Mouse (Mus musculus) hindbrain, embryonic 13.5 days (tissue): ENCODE results near the gene Amotl1. TPM values are rescaled to one million over a fixed set of nuclear protein-coding genes. Genes with fewer than 3 reads are reported as not detected.
"Not testable (repeated sequence)": the region's sequence is repeated elsewhere in the genome, so short reads cannot be mapped to it uniquely, and the experiment has no call there.

Source experiments
- ATAC-seq: fragments of 200-750 bp; cut with Nextera tagmentation; 2 replicates; pipeline ENCODE4 v1.8.0; 2017; ENCODE audit warnings: moderate TSS enrichment; ENCODE audit not compliant: low FRiP score
- H3K27ac ChIP-seq: fragments of 300-500 bp; sonication (generic); 2 replicates; pipeline ENCODE4 v1.5.1; 2015; ENCODE audit warnings: inconsistent platforms, mild to moderate bottlenecking, moderate library complexity
- H3K27me3 ChIP-seq: fragments of 300-500 bp; sonication (generic); 2 replicates; pipeline ENCODE4 v1.6.1; 2015; ENCODE audit warnings: mild to moderate bottlenecking, inconsistent platforms
- H3K36me3 ChIP-seq: fragments of 300-500 bp; sonication (generic); 2 replicates; pipeline ENCODE4 v1.6.1; 2015; ENCODE audit warnings: mild to moderate bottlenecking, inconsistent platforms
- H3K4me1 ChIP-seq: fragments of 300-500 bp; sonication (generic); replicated peaks from 2 replicates; pipeline ENCODE4 v1.6.1; 2015; ENCODE audit warnings: inconsistent platforms
- H3K4me2 ChIP-seq: fragments of 300-500 bp; sonication (generic); 2 replicates; pipeline ENCODE4 v1.6.1; 2015; ENCODE audit warnings: inconsistent platforms, mild to moderate bottlenecking, moderate library complexity
- H3K4me3 ChIP-seq: fragments of 300-500 bp; sonication (generic); 2 replicates; pipeline ENCODE4 v1.5.1; 2015; ENCODE audit warnings: mild to moderate bottlenecking, inconsistent platforms
- H3K9ac ChIP-seq: fragments of 300-500 bp; sonication (generic); 2 replicates; pipeline ENCODE4 v1.6.1; 2015; ENCODE audit warnings: mild to moderate bottlenecking, inconsistent platforms
- H3K9me3 ChIP-seq: fragments of 300-500 bp; sonication (generic); 2 replicates; pipeline ENCODE4 v1.6.1; 2016; ENCODE audit warnings: inconsistent platforms
- WGBS: fragments of 180-500 bp; shearing (Covaris S2); methylation state at CpG from one replicate; pipeline ENCODE4 v1.1.7; 2015; 5-methylcytosine and 5-hydroxymethylcytosine counted together
- polyA plus RNA-seq: library from polyadenylated mRNA; unstranded; fragments of >200 nt; fragmentation: Nextera tagmentation; extraction: Ambion mirVana; gene quantifications from 2 replicates; pipeline ENCODE4 v1.2.1, GENCODE M21; 2015

The Amotl1 gene
- polyA plus RNA-seq, 1 experiment from 2014 or later, result 8.8 TPM

GRCm38 (mm10) chr9:14596427-14596826 is 48.4 kb downstream of the Amotl1 start:
- no peaks in the 10 kb centered on the region for H3K9me3 ChIP-seq
- no peak overlapping the region for H3K4me3 ChIP-seq
- no peak overlapping the region for H3K9ac ChIP-seq
- no peak for ATAC-seq
- no peaks in the 10 kb centered on the region for H3K27me3 ChIP-seq
- H3K4me2 ChIP-seq, result no peak overlapping the region
- 89% methylated on average over 5 of the region's 5 CpGs for WGBS
- no peaks in the 10 kb centered on the region for H3K4me1 ChIP-seq
- no peak overlapping the region for H3K27ac ChIP-seq
- peaks cover 47% of the 10 kb centered on the region for H3K36me3 ChIP-seq

- H3K27ac ChIP-seq, result no peak overlapping the region
- WGBS, result 97% methylated on average over 3 of the region's 3 CpGs
- no peak for ATAC-seq
- H3K4me3 ChIP-seq, result no peak overlapping the region
- H3K4me2 ChIP-seq, result no peak overlapping the region
- no peaks in the 10 kb centered on the region for H3K27me3 ChIP-seq
- H3K36me3 ChIP-seq, result peaks cover 52% of the 10 kb centered on the region
- no peaks in the 10 kb centered on the region for H3K9me3 ChIP-seq
- H3K9ac ChIP-seq, result no peak overlapping the region
- no peaks in the 10 kb centered on the region for H3K4me1 ChIP-seq
Observed at GRCm38 (mm10) chr9:14595893-14596292, 49.0 kb downstream of the Amotl1 start.

- Histone ChIP-seq H3K27ac (no peak overlapping the region), H3K9ac (no peak overlapping the region), H3K4me2 (no peak overlapping the region), H3K9me3 (no peaks in the 10 kb centered on the region), H3K27me3 (no peaks in the 10 kb centered on the region), H3K36me3 (peaks cover 64% of the 10 kb centered on the region), H3K4me1 (no peaks in the 10 kb centered on the region; the same call in 1 of the 2 replicates), H3K4me3 (no peak overlapping the region)
- 99% methylated on average over 4 of the region's 4 CpGs for WGBS
- no peak for ATAC-seq
Observed at GRCm38 (mm10) chr9:14593880-14594279, 51.0 kb downstream of the Amotl1 start.

- no peak overlapping the region for H3K9ac ChIP-seq
- H3K4me3 ChIP-seq, result no peak overlapping the region
- H3K36me3 ChIP-seq, result peaks cover 56% of the 10 kb centered on the region
- no peak overlapping the region for H3K27ac ChIP-seq
- no peaks in the 10 kb centered on the region for H3K27me3 ChIP-seq
- ATAC-seq, result no peak
- no peaks in the 10 kb centered on the region for H3K9me3 ChIP-seq
- H3K4me1 ChIP-seq, result peaks cover under 1% of the 10 kb centered on the region; the same call in 1 of the 2 replicates
- 89% methylated on average over 7 of the region's 7 CpGs for WGBS
- no peak overlapping the region for H3K4me2 ChIP-seq
Observed at GRCm38 (mm10) chr9:14590666-14591065, 54.2 kb downstream of the Amotl1 start.

GRCm38 (mm10) chr9:14588690-14589089 is 56.2 kb downstream of the Amotl1 start:
- no peak overlapping the region for H3K4me2 ChIP-seq
- H3K27ac ChIP-seq, result no peak overlapping the region
- H3K36me3 ChIP-seq, result peaks cover 39% of the 10 kb centered on the region
- no peaks in the 10 kb centered on the region for H3K9me3 ChIP-seq
- H3K4me1 ChIP-seq, result peaks cover 4% of the 10 kb centered on the region; the same call in 1 of the 2 replicates
- WGBS, result 85% methylated on average over 4 of the region's 4 CpGs
- no peak overlapping the region for H3K9ac ChIP-seq
- H3K4me3 ChIP-seq, result no peak overlapping the region
- H3K27me3 ChIP-seq, result no peaks in the 10 kb centered on the region
- no peak for ATAC-seq

GRCm38 (mm10) chr9:14585702-14586101 is 59.2 kb downstream of the Amotl1 start:
- no peak for ATAC-seq
- WGBS, result 56% methylated on average over 1 of the region's 1 CpGs

GRCm38 (mm10) chr9:14578960-14579359 is 65.9 kb downstream of the Amotl1 start:
- peaks cover 25% of the 10 kb centered on the region for H3K36me3 ChIP-seq
- H3K9me3 ChIP-seq, result no peaks in the 10 kb centered on the region
- no peak overlapping the region for H3K9ac ChIP-seq
- no peak overlapping the region for H3K27ac ChIP-seq
- H3K4me3 ChIP-seq, result no peak overlapping the region
- no peak for ATAC-seq
- no peaks in the 10 kb centered on the region for H3K27me3 ChIP-seq
- peaks cover 6% of the 10 kb centered on the region; the same call in 1 of the 2 replicates for H3K4me1 ChIP-seq
- no peak overlapping the region for H3K4me2 ChIP-seq
- WGBS, result 95% methylated on average over 4 of the region's 4 CpGs

More at GRCm38 (mm10) chr9:14585702-14586101, 59.2 kb downstream of the Amotl1 start:
- H3K27me3 ChIP-seq, result no peaks in the 10 kb centered on the region
- H3K27ac ChIP-seq, result no peak overlapping the region
- no peaks in the 10 kb centered on the region for H3K9me3 ChIP-seq
- no peak overlapping the region for H3K9ac ChIP-seq
- H3K4me1 ChIP-seq, result peaks cover 4% of the 10 kb centered on the region; the same call in 1 of the 2 replicates
- no peak overlapping the region for H3K4me3 ChIP-seq
- H3K36me3 ChIP-seq, result peaks cover 18% of the 10 kb centered on the region
- H3K4me2 ChIP-seq, result no peak overlapping the region

GRCm38 (mm10) chr9:14576359-14576758 is 68.5 kb downstream of the Amotl1 start:
- H3K4me2 ChIP-seq, ATAC-seq, H3K9me3 ChIP-seq, H3K4me3 ChIP-seq, H3K27ac ChIP-seq, H3K4me1 ChIP-seq, H3K27me3 ChIP-seq, H3K9ac ChIP-seq: not testable (repeated sequence)
- H3K36me3 ChIP-seq, result peaks cover 35% of the 10 kb centered on the region
- WGBS, result 74% methylated on average over 2 of the region's 2 CpGs

- Histone ChIP-seq H3K4me3 (no peak overlapping the region), H3K27ac (peak overlapping the region; percentile 52), H3K4me1 (peaks cover 6% of the 10 kb centered on the region; the same call in 1 of the 2 replicates), H3K4me2 (no peak overlapping the region), H3K9me3 (no peaks in the 10 kb centered on the region), H3K27me3 (no peaks in the 10 kb centered on the region), H3K36me3 (peaks cover 39% of the 10 kb centered on the region), H3K9ac (no peak overlapping the region)
- WGBS, result 79% methylated on average over 12 of the region's 12 CpGs
- peak; percentile 72; the same call in 1 of the 2 replicates for ATAC-seq
Observed at GRCm38 (mm10) chr9:14574760-14575399, 70.0 kb downstream of the Amotl1 start.

GRCm38 (mm10) chr9:14569175-14569975 is 75.5 kb downstream of the Amotl1 start:
- Histone ChIP-seq H3K4me1 (no peaks in the 10 kb centered on the region), H3K9me3 (no peaks in the 10 kb centered on the region), H3K27ac (no peak overlapping the region), H3K36me3 (peaks cover 46% of the 10 kb centered on the region), H3K27me3 (no peaks in the 10 kb centered on the region), H3K9ac (no peak overlapping the region), H3K4me2 (no peak overlapping the region), H3K4me3 (no peak overlapping the region)
- WGBS, result 98% methylated on average over 4 of the region's 4 CpGs
- ATAC-seq, result no peak

- H3K27ac ChIP-seq, result no peak overlapping the region
- H3K9ac ChIP-seq, result no peak overlapping the region
- H3K36me3 ChIP-seq, result peaks cover 55% of the 10 kb centered on the region
- WGBS, result 88% methylated on average over 2 of the region's 2 CpGs
- H3K9me3 ChIP-seq, result no peaks in the 10 kb centered on the region
- H3K4me2 ChIP-seq, result no peak overlapping the region
- H3K4me1 ChIP-seq, result no peaks in the 10 kb centered on the region
- H3K27me3 ChIP-seq, result no peaks in the 10 kb centered on the region
- no peak overlapping the region for H3K4me3 ChIP-seq
- no peak for ATAC-seq
Observed at GRCm38 (mm10) chr9:14568487-14568886, 76.4 kb downstream of the Amotl1 start.

- Histone ChIP-seq H3K4me1 (no peaks in the 10 kb centered on the region), H3K9me3 (no peaks in the 10 kb centered on the region), H3K9ac (no peak overlapping the region), H3K36me3 (peaks cover 62% of the 10 kb centered on the region), H3K4me3 (no peak overlapping the region), H3K27ac (no peak overlapping the region), H3K4me2 (no peak overlapping the region), H3K27me3 (no peaks in the 10 kb centered on the region)
- ATAC-seq, result no peak
- 95% methylated on average over 3 of the region's 3 CpGs for WGBS
Observed at GRCm38 (mm10) chr9:14564486-14564885, 80.4 kb downstream of the Amotl1 start.
